Mouse (Mus musculus): ENCODE results near the gene Rtl8b. TPM values are rescaled to one million over a fixed set of nuclear protein-coding genes. Genes with fewer than 3 reads are reported as not detected.
"Not testable (repeated sequence)": the region's sequence is repeated elsewhere in the genome, so short reads cannot be mapped to it uniquely, and the experiment has no call there.

Gene Rtl8b
- 73.3 and 75.5 TPM in 2 replicates for polyA plus RNA-seq (2015; fragmentation: Nextera tagmentation; extraction: Ambion mirVana)

- peak within 1 kb of the TSS; percentile 54 for H3K4me2 ChIP-seq (ENCODE audit: low read depth, low read length)
- no peaks in the 10 kb centered on the region for H3K9me3 ChIP-seq (ENCODE audit: control insufficient read depth, low read length)
- peak within 1 kb of the TSS; percentile 41; the same call in 1 of the 2 replicates for H3K9ac ChIP-seq (ENCODE audit: low read length)
- no peaks in the 10 kb centered on the region for H3K36me3 ChIP-seq (ENCODE audit: control insufficient read depth, insufficient read depth, low read length)
- no peaks in the 10 kb centered on the region for H3K27me3 ChIP-seq (ENCODE audit: control insufficient read depth, insufficient read depth, low read depth, low read length)
- WGBS = 15% methylated on average over 12 of the region's 15 CpGs
- peak; percentile 95 for ATAC-seq (ENCODE audit: low read depth)
- no peaks in the 10 kb centered on the region for H3K4me1 ChIP-seq (replicated peaks; ENCODE audit: control insufficient read depth, insufficient read depth, low read length)
- H3K27ac ChIP-seq (ENCODE audit: low read length) = peak within 1 kb of the TSS; percentile 46
- H3K4me3 ChIP-seq (ENCODE audit: low read length) = peak within 1 kb of the TSS; percentile 43
These were observed at the start of gene Rtl8b for GRCm38 (mm10) chrX:53670294-53670693. TSS of gene Rtl8b (minus strand) at chrX:53670408.

- no peak overlapping the region for H3K27ac ChIP-seq (ENCODE audit: low read length)
- peak overlapping the region; percentile 60 for H3K4me2 ChIP-seq (ENCODE audit: low read depth, low read length)
- H3K27me3 ChIP-seq (ENCODE audit: control insufficient read depth, insufficient read depth, low read depth, low read length) = no peaks in the 10 kb centered on the region
- H3K4me3 ChIP-seq (ENCODE audit: low read length) = peak overlapping the region; percentile 39
- no peaks in the 10 kb centered on the region for H3K9me3 ChIP-seq (ENCODE audit: control insufficient read depth, low read length)
- H3K36me3 ChIP-seq (ENCODE audit: control insufficient read depth, insufficient read depth, low read length) = no peaks in the 10 kb centered on the region
- 22% methylated on average over 33 of the region's 49 CpGs for WGBS
- H3K4me1 ChIP-seq (replicated peaks; ENCODE audit: control insufficient read depth, insufficient read depth, low read length) = no peaks in the 10 kb centered on the region
- peak; percentile 65 for ATAC-seq (ENCODE audit: low read depth)
- H3K9ac ChIP-seq (ENCODE audit: low read length) = peak overlapping the region; percentile 21
These were observed 46.3 kb upstream of the Rtl8b start for GRCm38 (mm10) chrX:53716323-53717182.

DNA sequence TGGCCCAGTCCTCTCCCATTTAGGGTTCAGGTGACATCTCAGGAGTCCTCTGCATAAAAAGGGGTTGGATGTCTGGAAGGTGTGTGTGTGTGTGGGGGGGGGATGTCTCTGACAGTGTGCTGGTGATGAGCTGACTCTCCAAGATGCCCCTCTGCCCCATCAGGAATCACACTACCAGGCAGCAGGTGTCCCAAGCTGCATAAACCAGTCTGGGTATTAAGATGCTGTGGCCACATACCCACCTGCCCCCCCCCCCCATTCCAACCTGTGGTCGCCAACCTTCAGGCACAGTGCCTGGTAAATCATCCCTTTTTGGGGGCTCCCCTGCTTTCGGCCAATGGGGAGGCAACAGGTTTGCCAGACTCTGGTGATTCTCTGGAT lies 45.7 kb upstream of the Rtl8b start:
- H3K4me3 ChIP-seq (ENCODE audit: low read length) = peak overlapping the region; percentile 39

GRCm38 (mm10) chrX:53702673-53703072 lies 32.5 kb upstream of the Rtl8b start:
- 66% methylated on average over 3 of the region's 3 CpGs for WGBS
- Histone ChIP-seq H3K9me3 (ENCODE audit: control insufficient read depth, low read length) (no peaks in the 10 kb centered on the region), H3K27me3 (ENCODE audit: control insufficient read depth, insufficient read depth, low read depth, low read length) (no peaks in the 10 kb centered on the region), H3K9ac (ENCODE audit: low read length) (no peak overlapping the region), H3K4me1 (replicated peaks; ENCODE audit: control insufficient read depth, insufficient read depth, low read length) (no peaks in the 10 kb centered on the region), H3K36me3 (ENCODE audit: control insufficient read depth, insufficient read depth, low read length) (no peaks in the 10 kb centered on the region), H3K4me3 (ENCODE audit: low read length) (no peak overlapping the region), H3K27ac (ENCODE audit: low read length) (no peak overlapping the region), H3K4me2 (ENCODE audit: low read depth, low read length) (no peak overlapping the region)
- no peak for ATAC-seq (ENCODE audit: low read depth)

More for the DNA sequence above, 45.7 kb upstream of the Rtl8b start:
- 0 out of 2 replicates have a peak, but pooled peaks have one; percentile 41 for ATAC-seq (ENCODE audit: low read depth)
- no peak overlapping the region for H3K27ac ChIP-seq (ENCODE audit: low read length)
- peak overlapping the region; percentile 21; the same call in 1 of the 2 replicates for H3K9ac ChIP-seq (ENCODE audit: low read length)
- H3K9me3 ChIP-seq (ENCODE audit: control insufficient read depth, low read length) = no peaks in the 10 kb centered on the region
- WGBS = 65% methylated on average over 2 of the region's 2 CpGs
- no peaks in the 10 kb centered on the region for H3K36me3 ChIP-seq (ENCODE audit: control insufficient read depth, insufficient read depth, low read length)
- no peaks in the 10 kb centered on the region for H3K4me1 ChIP-seq (replicated peaks; ENCODE audit: control insufficient read depth, insufficient read depth, low read length)
- no peaks in the 10 kb centered on the region for H3K27me3 ChIP-seq (ENCODE audit: control insufficient read depth, insufficient read depth, low read depth, low read length)
- H3K4me2 ChIP-seq (ENCODE audit: low read depth, low read length) = peak overlapping the region; percentile 60

- Histone ChIP-seq H3K27me3 (ENCODE audit: control insufficient read depth, insufficient read depth, low read depth, low read length) (no peaks in the 10 kb centered on the region), H3K4me2 (ENCODE audit: low read depth, low read length) (no peak overlapping the region), H3K27ac (ENCODE audit: low read length) (no peak overlapping the region), H3K4me1 (replicated peaks; ENCODE audit: control insufficient read depth, insufficient read depth, low read length) (no peaks in the 10 kb centered on the region), H3K9ac (ENCODE audit: low read length) (no peak overlapping the region), H3K4me3 (ENCODE audit: low read length) (no peak overlapping the region), H3K9me3 (ENCODE audit: control insufficient read depth, low read length) (no peaks in the 10 kb centered on the region), H3K36me3 (ENCODE audit: control insufficient read depth, insufficient read depth, low read length) (no peaks in the 10 kb centered on the region)
- ATAC-seq (ENCODE audit: low read depth) = no peak
- WGBS = 80% methylated on average over 2 of the region's 2 CpGs
These were observed 29.0 kb upstream of the Rtl8b start for GRCm38 (mm10) chrX:53699225-53699624.

DNA sequence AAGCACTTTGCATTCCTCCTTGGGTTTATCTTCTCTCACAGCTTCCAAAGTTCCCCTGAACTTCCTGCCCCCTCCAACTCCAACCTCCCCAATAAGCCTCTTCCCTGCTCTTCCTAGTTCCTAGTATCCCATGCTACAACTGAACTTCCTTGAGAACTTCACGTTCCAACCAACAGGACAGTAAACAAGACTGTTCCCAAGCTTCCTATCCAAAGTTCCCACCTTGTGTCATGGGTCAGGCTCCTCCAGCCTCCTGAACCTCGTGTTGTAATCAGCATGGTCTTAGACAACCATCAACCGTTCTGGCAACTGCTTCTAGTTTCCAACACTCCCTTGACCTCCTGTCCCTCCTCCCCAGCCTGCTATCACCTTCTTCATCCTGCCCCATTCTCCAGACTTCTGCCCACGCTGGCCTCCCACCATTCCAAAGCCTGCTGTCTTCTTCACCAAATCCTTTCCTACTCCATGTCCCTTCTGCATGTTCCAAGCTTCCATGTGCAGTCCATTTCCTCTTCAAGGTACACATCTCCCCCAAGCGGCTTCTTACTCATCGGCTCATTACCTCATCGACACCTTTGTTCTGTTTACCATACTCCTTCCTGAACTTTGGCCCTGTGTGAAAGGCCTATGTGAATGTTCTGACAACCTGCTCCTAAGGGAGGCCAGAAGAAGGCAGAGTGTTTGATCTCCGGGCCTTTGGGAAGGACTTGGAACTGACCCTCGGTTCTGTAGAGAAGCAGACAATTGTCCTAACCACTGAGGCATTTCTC lies 24.0 kb upstream of the Rtl8b start:
- Histone ChIP-seq H3K27me3 (ENCODE audit: control insufficient read depth, insufficient read depth, low read depth, low read length) (no peaks in the 10 kb centered on the region), H3K9ac (ENCODE audit: low read length) (no peak overlapping the region), H3K4me3 (ENCODE audit: low read length) (no peak overlapping the region), H3K36me3 (ENCODE audit: control insufficient read depth, insufficient read depth, low read length) (no peaks in the 10 kb centered on the region), H3K4me2 (ENCODE audit: low read depth, low read length) (no peak overlapping the region), H3K9me3 (ENCODE audit: control insufficient read depth, low read length) (no peaks in the 10 kb centered on the region), H3K4me1 (replicated peaks; ENCODE audit: control insufficient read depth, insufficient read depth, low read length) (no peaks in the 10 kb centered on the region), H3K27ac (ENCODE audit: low read length) (no peak overlapping the region)
- no peak for ATAC-seq (ENCODE audit: low read depth)
- WGBS = 69% methylated on average over 9 of the region's 9 CpGs

- no peak for ATAC-seq (ENCODE audit: low read depth)
- no peak overlapping the region for H3K27ac ChIP-seq (ENCODE audit: low read length)
- 61% methylated on average over 2 of the region's 2 CpGs for WGBS
- no peaks in the 10 kb centered on the region for H3K9me3 ChIP-seq (ENCODE audit: control insufficient read depth, low read length)
- H3K27me3 ChIP-seq (ENCODE audit: control insufficient read depth, insufficient read depth, low read depth, low read length) = no peaks in the 10 kb centered on the region
- H3K4me2 ChIP-seq (ENCODE audit: low read depth, low read length) = no peak overlapping the region
- H3K36me3 ChIP-seq (ENCODE audit: control insufficient read depth, insufficient read depth, low read length) = no peaks in the 10 kb centered on the region
- H3K4me1 ChIP-seq (replicated peaks; ENCODE audit: control insufficient read depth, insufficient read depth, low read length) = no peaks in the 10 kb centered on the region
- no peak overlapping the region for H3K4me3 ChIP-seq (ENCODE audit: low read length)
- no peak overlapping the region for H3K9ac ChIP-seq (ENCODE audit: low read length)
These were observed 22.9 kb upstream of the Rtl8b start for GRCm38 (mm10) chrX:53693141-53693540.

DNA sequence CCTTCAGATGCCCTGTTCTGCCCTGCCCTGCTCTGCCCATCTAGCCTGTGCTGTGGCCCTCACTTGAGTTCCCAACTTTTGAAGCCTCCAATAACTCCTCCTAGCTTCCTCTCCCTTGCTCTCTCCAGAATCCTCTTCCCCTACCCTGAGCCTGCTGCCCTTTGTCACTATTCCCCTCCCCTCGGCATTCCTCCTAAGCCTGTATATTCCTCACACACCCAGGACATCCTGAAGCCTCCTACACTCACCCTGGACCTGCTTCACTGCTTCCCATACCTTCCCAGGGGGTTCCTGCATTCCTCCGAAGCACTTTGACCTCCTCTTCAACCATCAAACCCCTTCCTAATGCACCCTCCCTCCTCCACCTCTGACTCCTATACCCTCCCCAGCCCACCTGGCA lies 21.9 kb upstream of the Rtl8b start:
- no peaks in the 10 kb centered on the region for H3K36me3 ChIP-seq (ENCODE audit: control insufficient read depth, insufficient read depth, low read length)
- H3K4me3 ChIP-seq (ENCODE audit: low read length) = no peak overlapping the region
- ATAC-seq (ENCODE audit: low read depth) = no peak
- no peak overlapping the region for H3K9ac ChIP-seq (ENCODE audit: low read length)
- WGBS = 35% methylated on average over 2 of the region's 2 CpGs
- no peak overlapping the region for H3K4me2 ChIP-seq (ENCODE audit: low read depth, low read length)
- no peaks in the 10 kb centered on the region for H3K4me1 ChIP-seq (replicated peaks; ENCODE audit: control insufficient read depth, insufficient read depth, low read length)
- H3K27ac ChIP-seq (ENCODE audit: low read length) = no peak overlapping the region
- H3K9me3 ChIP-seq (ENCODE audit: control insufficient read depth, low read length) = no peaks in the 10 kb centered on the region
- no peaks in the 10 kb centered on the region for H3K27me3 ChIP-seq (ENCODE audit: control insufficient read depth, insufficient read depth, low read depth, low read length)

DNA sequence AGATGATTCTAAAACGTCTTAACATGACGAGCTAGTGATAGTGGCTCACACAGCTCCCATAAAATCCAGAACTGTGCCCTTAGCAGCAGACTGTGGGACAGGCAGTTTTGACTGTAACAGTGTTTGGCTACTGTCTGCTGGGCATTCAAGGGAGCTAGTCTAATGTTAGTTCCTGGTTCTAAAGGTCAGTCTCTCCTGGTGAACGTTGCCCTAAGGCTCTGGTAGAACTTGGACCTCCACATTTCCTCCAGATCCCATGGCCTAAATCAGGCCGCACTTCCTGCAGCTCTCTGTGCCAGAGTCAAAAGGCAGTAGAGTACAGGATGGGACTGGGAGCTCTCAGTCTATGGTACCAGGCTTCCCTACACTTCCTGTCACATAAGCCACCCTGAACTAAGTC lies 14.5 kb upstream of the Rtl8b start:
- not testable (repeated sequence) for H3K4me1 ChIP-seq (replicated peaks; ENCODE audit: control insufficient read depth, insufficient read depth, low read length); H3K9me3 ChIP-seq (ENCODE audit: control insufficient read depth, low read length); H3K4me2 ChIP-seq (ENCODE audit: low read depth, low read length); H3K27me3 ChIP-seq (ENCODE audit: control insufficient read depth, insufficient read depth, low read depth, low read length); H3K36me3 ChIP-seq (ENCODE audit: control insufficient read depth, insufficient read depth, low read length); H3K9ac ChIP-seq (ENCODE audit: low read length); H3K27ac ChIP-seq (ENCODE audit: low read length); H3K4me3 ChIP-seq (ENCODE audit: low read length); ATAC-seq (ENCODE audit: low read depth)
- 68% methylated on average over 2 of the region's 4 CpGs for WGBS
